Mouse (Mus musculus): ENCODE data around the gene Wnk3. TPM values are rescaled to one million over a fixed set of nuclear protein-coding genes. Genes with fewer than 3 reads are reported as not detected.
A peak's percentile ranks its signal among the peaks of the same experiment; 100 is the strongest.

The Wnk3 gene
- polyA plus RNA-seq, 1 experiment from 2014 or later, result 1.1 TPM

- H3K4me3 ChIP-seq (ENCODE audit: low read length), result peak within 1 kb of the TSS; percentile 71
- 0 out of 2 replicates have a peak, but pooled peaks cover 3% of the 10 kb centered on the region for H3K4me1 ChIP-seq (replicated peaks; ENCODE audit: control insufficient read depth, insufficient read depth, low read length)
- H3K36me3 ChIP-seq (ENCODE audit: control insufficient read depth, insufficient read depth, low read length), result no peaks in the 10 kb centered on the region
- H3K9me3 ChIP-seq (ENCODE audit: control insufficient read depth, low read length), result no peaks in the 10 kb centered on the region
- peak within 1 kb of the TSS; percentile 83 for H3K27ac ChIP-seq (ENCODE audit: low read length)
- ATAC-seq (ENCODE audit: low read depth), result peak; percentile 95
- 0 out of 2 replicates have a peak, but pooled peaks cover 2% of the 10 kb centered on the region for H3K27me3 ChIP-seq (ENCODE audit: control insufficient read depth, insufficient read depth, low read depth, low read length)
- H3K9ac ChIP-seq (ENCODE audit: low read length), result peak within 1 kb of the TSS; percentile 77
- peak within 1 kb of the TSS; percentile 66 for H3K4me2 ChIP-seq (ENCODE audit: low read depth, low read length)
- 8% methylated on average over 35 of the region's 56 CpGs for WGBS
Observed at GRCm38 (mm10) chrX:151343761-151344500, 146.1 kb downstream of the Wnk3 start, which contains the start of gene Fam120c. TSS of gene Fam120c (plus strand) at chrX:151344175.

DNA sequence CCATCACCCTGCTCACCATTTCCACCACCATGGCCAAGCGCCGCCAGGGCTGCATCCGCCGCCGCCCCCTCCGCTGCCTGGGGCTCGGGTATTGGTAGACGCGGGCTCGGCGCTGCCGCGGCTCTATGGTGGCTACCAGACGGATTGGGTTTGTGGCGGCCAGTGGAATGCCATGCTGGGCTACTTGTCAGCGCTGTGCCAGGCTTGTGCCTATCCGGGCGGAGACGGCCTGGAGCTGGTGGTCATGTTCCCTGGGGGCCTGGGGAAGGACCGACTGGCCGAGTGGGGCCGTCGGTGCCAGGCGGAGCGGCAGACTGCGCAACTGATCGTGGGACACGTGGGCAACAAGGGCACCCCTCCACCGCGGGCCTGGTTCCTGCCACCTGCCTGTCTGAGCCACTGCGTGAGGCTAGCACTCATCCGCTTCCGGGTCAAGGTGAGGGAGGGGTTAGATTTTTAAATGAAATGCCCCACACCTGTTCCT, 146.7 kb downstream of the Wnk3 start:
- Histone ChIP-seq H3K36me3 (ENCODE audit: control insufficient read depth, insufficient read depth, low read length) (0 out of 2 replicates have a peak, but pooled peaks cover 2% of the 10 kb centered on the region), H3K4me3 (ENCODE audit: low read length) (peak overlapping the region; percentile 71), H3K27me3 (ENCODE audit: control insufficient read depth, insufficient read depth, low read depth, low read length) (0 out of 2 replicates have a peak, but pooled peaks cover 2% of the 10 kb centered on the region), H3K9me3 (ENCODE audit: control insufficient read depth, low read length) (no peaks in the 10 kb centered on the region), H3K9ac (ENCODE audit: low read length) (peak overlapping the region; percentile 77), H3K4me2 (ENCODE audit: low read depth, low read length) (peak overlapping the region; percentile 66), H3K27ac (ENCODE audit: low read length) (peak overlapping the region; percentile 83), H3K4me1 (replicated peaks; ENCODE audit: control insufficient read depth, insufficient read depth, low read length) (0 out of 2 replicates have a peak, but pooled peaks cover 3% of the 10 kb centered on the region)
- WGBS, result 19% methylated on average over 30 of the region's 33 CpGs
- ATAC-seq (ENCODE audit: low read depth), result peak; percentile 58

DNA sequence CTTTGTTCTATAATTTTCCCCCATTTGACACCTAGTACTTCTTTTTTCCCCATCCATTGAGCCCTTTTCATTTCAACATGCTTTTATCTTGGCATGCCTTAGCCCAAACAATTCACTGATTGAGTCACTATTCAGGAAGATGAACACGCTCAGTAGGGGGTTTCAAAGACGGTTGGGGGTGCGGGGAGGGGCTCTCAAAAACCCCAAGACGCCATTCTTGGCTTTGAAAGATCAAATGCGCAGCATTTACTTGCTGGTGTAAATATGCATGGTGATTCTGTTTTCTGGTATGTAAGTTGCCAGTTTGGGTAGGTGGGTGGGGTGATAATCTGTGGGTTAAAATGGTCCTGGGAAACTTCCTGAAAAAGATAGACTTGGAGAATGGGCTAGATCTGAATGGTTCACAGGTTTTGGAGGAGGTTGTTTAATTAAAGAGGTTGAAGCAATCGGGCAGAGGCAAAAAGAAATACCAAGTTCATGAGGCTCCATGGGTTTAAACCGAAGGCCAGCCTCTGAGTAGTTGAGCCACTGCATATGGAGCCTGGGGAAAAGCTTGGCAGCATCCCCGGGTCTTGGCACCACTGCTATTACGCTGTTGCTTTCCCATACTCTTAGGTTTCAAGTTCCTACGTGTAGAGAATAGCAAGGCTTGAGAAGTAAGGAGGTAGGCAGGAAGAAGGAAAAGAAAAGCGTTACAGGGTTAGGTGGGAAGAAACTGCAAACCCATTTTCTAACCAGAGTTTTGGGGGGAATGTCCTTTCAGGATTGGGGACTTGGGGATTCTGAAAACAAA, 147.7 kb downstream of the Wnk3 start:
- ATAC-seq (ENCODE audit: low read depth), result no peak
- Histone ChIP-seq H3K27me3 (ENCODE audit: control insufficient read depth, insufficient read depth, low read depth, low read length) (0 out of 2 replicates have a peak, but pooled peaks cover 2% of the 10 kb centered on the region), H3K36me3 (ENCODE audit: control insufficient read depth, insufficient read depth, low read length) (0 out of 2 replicates have a peak, but pooled peaks cover 2% of the 10 kb centered on the region), H3K4me3 (ENCODE audit: low read length) (peak overlapping the region; percentile 71), H3K27ac (ENCODE audit: low read length) (no peak overlapping the region), H3K9ac (ENCODE audit: low read length) (0 out of 2 replicates have a peak overlapping the region, but pooled peaks have one; percentile 11), H3K4me1 (replicated peaks; ENCODE audit: control insufficient read depth, insufficient read depth, low read length) (0 out of 2 replicates have a peak, but pooled peaks cover 3% of the 10 kb centered on the region), H3K9me3 (ENCODE audit: control insufficient read depth, low read length) (no peaks in the 10 kb centered on the region), H3K4me2 (ENCODE audit: low read depth, low read length) (peak overlapping the region; percentile 66)
- WGBS, result 26% methylated on average over 11 of the region's 11 CpGs

DNA sequence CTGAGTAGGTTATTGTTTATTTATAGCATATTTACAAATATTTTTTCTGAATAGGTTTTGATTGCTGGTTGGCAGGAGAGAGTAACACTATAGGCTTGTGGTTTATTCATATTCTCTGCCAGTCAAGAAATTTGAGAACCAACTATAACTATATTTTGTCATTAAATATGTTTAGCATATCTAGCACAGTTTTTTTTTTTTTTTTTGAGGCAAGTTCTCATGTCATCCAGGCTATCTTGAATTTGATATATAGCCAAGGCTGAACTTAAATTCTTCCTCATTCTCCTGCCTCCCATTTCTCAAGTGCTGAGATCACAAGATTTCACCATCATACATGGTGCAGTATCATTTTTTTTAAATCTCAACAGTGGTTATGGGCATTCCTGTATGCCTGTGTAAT, 149.4 kb downstream of the Wnk3 start:
- H3K9me3 ChIP-seq (ENCODE audit: control insufficient read depth, low read length), result no peaks in the 10 kb centered on the region
- no peak overlapping the region for H3K27ac ChIP-seq (ENCODE audit: low read length)
- H3K9ac ChIP-seq (ENCODE audit: low read length), result no peak overlapping the region
- 0 out of 2 replicates have a peak, but pooled peaks cover 2% of the 10 kb centered on the region for H3K27me3 ChIP-seq (ENCODE audit: control insufficient read depth, insufficient read depth, low read depth, low read length)
- 0 out of 2 replicates have a peak, but pooled peaks cover 2% of the 10 kb centered on the region for H3K36me3 ChIP-seq (ENCODE audit: control insufficient read depth, insufficient read depth, low read length)
- no peak for ATAC-seq (ENCODE audit: low read depth)
- H3K4me1 ChIP-seq (replicated peaks; ENCODE audit: control insufficient read depth, insufficient read depth, low read length), result 0 out of 2 replicates have a peak, but pooled peaks cover 3% of the 10 kb centered on the region
- no peak overlapping the region for H3K4me2 ChIP-seq (ENCODE audit: low read depth, low read length)
- no peak overlapping the region for H3K4me3 ChIP-seq (ENCODE audit: low read length)

DNA sequence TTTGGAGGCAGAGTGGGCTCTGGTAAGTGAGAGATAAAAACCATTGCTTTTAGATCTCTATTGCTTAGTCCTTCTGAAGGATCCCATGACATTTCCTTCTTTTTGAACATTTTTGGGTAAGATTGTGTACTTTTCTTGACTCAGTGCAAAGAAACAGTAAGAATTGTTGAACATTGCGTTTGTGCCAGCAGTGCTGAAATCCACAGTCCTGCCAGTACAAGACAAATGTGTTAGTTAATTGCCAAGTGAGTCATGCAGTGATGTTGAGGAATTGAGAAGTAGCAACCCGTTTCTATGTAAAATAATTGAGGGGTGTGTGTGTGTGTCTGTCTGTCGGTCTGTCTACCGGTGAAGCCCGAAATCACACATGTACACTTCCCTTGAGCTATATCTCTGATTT, 151.4 kb downstream of the Wnk3 start:
- no peak for ATAC-seq (ENCODE audit: low read depth)
- WGBS, result 84% methylated on average over 5 of the region's 5 CpGs
- H3K36me3 ChIP-seq (ENCODE audit: control insufficient read depth, insufficient read depth, low read length), result 0 out of 2 replicates have a peak, but pooled peaks cover 2% of the 10 kb centered on the region

More for the DNA sequence above, 151.4 kb downstream of the Wnk3 start:
- no peak overlapping the region for H3K9ac ChIP-seq (ENCODE audit: low read length)
- 0 out of 2 replicates have a peak, but pooled peaks cover 2% of the 10 kb centered on the region for H3K27me3 ChIP-seq (ENCODE audit: control insufficient read depth, insufficient read depth, low read depth, low read length)
- H3K4me3 ChIP-seq (ENCODE audit: low read length), result no peak overlapping the region
- no peaks in the 10 kb centered on the region for H3K9me3 ChIP-seq (ENCODE audit: control insufficient read depth, low read length)
- no peak overlapping the region for H3K4me2 ChIP-seq (ENCODE audit: low read depth, low read length)
- 0 out of 2 replicates have a peak, but pooled peaks cover 3% of the 10 kb centered on the region for H3K4me1 ChIP-seq (replicated peaks; ENCODE audit: control insufficient read depth, insufficient read depth, low read length)
- H3K27ac ChIP-seq (ENCODE audit: low read length), result no peak overlapping the region

Other genes starting within 250 kb of the Wnk3 start
- 24.2 and 26.5 TPM in 2 replicates for gene Gnl3l, start 180.8 kb upstream of the Wnk3 start, polyA plus RNA-seq (2015; fragmentation: Nextera tagmentation; extraction: Ambion mirVana)
- gene Fgd1, start 151.9 kb upstream of the Wnk3 start, polyA plus RNA-seq (2015; fragmentation: Nextera tagmentation; extraction: Ambion mirVana), result 9.9 and 10.2 TPM in 2 replicates
- gene Tsr2, start 101.5 kb upstream of the Wnk3 start, polyA plus RNA-seq (2015; fragmentation: Nextera tagmentation; extraction: Ambion mirVana), result 27.7 and 28.4 TPM in 2 replicates
- gene Fam120c, start 146.1 kb downstream of the Wnk3 start, polyA plus RNA-seq (2015; fragmentation: Nextera tagmentation; extraction: Ambion mirVana), result 2.9 and 3.3 TPM in 2 replicates